Mouse (Mus musculus): Measurements from ENCODE around the gene Apbb1. TPM values are rescaled to one million over a fixed set of nuclear protein-coding genes. Genes with fewer than 3 reads are reported as not detected.

Apbb1 gene
- polyA plus RNA-seq, 1 experiment from 2014 or later: 31.4 TPM

GRCm38 (mm10) chr7:105545986-105546385, 35.5 kb downstream of the Apbb1 start:
- Histone ChIP-seq H3K9me3 (replicated peaks; ENCODE audit: low read length) (no peaks in the 10 kb centered on the region), H3K27ac (no peak overlapping the region), H3K27me3 (ENCODE audit: insufficient read depth, low read length) (no peaks in the 10 kb centered on the region), H3K36me3 (ENCODE audit: insufficient read depth, low read length) (no peaks in the 10 kb centered on the region), H3K4me1 (replicated peaks; ENCODE audit: insufficient read depth, low read length) (no peaks in the 10 kb centered on the region), H3K4me2 (ENCODE audit: low read length) (no peak overlapping the region), H3K9ac (ENCODE audit: low read depth, low read length) (no peak overlapping the region), H3K4me3 (replicated peaks; ENCODE audit: low read depth, low read length) (no peak overlapping the region)
- DNase-seq (ENCODE audit: low spot score): no peak
- no peak for TF ChIP-seq CTCF (IDR thresholded peaks at IDR 0.05; ENCODE audit: low read depth)
- no peak for ATAC-seq (replicated peaks; ENCODE audit: low FRiP score, low read depth)
- 62% methylated on average over 8 of the region's 8 CpGs for WGBS

- Histone ChIP-seq H3K9ac (ENCODE audit: low read depth, low read length) (no peak overlapping the region), H3K9me3 (replicated peaks; ENCODE audit: low read length) (no peaks in the 10 kb centered on the region), H3K27me3 (ENCODE audit: insufficient read depth, low read length) (no peaks in the 10 kb centered on the region), H3K4me1 (replicated peaks; ENCODE audit: insufficient read depth, low read length) (no peaks in the 10 kb centered on the region), H3K36me3 (ENCODE audit: insufficient read depth, low read length) (no peaks in the 10 kb centered on the region), H3K27ac (no peak overlapping the region), H3K4me3 (replicated peaks; ENCODE audit: low read depth, low read length) (no peak overlapping the region), H3K4me2 (ENCODE audit: low read length) (no peak overlapping the region)
- DNase-seq (ENCODE audit: low spot score) (peak; percentile 27), ATAC-seq (replicated peaks; ENCODE audit: low FRiP score, low read depth) (no peak)
- peak; percentile 47 for TF ChIP-seq CTCF (IDR thresholded peaks at IDR 0.05; ENCODE audit: low read depth)
- WGBS: 76% methylated on average over 3 of the region's 3 CpGs
These were observed 47.3 kb downstream of the Apbb1 start for GRCm38 (mm10) chr7:105534162-105534561.

GRCm38 (mm10) chr7:105528094-105528493, 53.4 kb downstream of the Apbb1 start:
- no peak overlapping the region for H3K27ac ChIP-seq
- no peaks in the 10 kb centered on the region for H3K36me3 ChIP-seq (ENCODE audit: insufficient read depth, low read length)
- H3K9ac ChIP-seq (ENCODE audit: low read depth, low read length): 0 out of 2 replicates have a peak overlapping the region, but pooled peaks have one; percentile 18
- ATAC-seq (replicated peaks; ENCODE audit: low FRiP score, low read depth) (peak; percentile 87), DNase-seq (ENCODE audit: low spot score) (no peak)
- H3K4me2 ChIP-seq (ENCODE audit: low read length): no peak overlapping the region
- H3K27me3 ChIP-seq (ENCODE audit: insufficient read depth, low read length): no peaks in the 10 kb centered on the region
- 50% methylated on average over 4 of the region's 4 CpGs for WGBS
- H3K4me1 ChIP-seq (replicated peaks; ENCODE audit: insufficient read depth, low read length): no peaks in the 10 kb centered on the region; the same call in 1 of the 2 replicates
- H3K9me3 ChIP-seq (replicated peaks; ENCODE audit: low read length): no peaks in the 10 kb centered on the region
- TF ChIP-seq CTCF (IDR thresholded peaks at IDR 0.05; ENCODE audit: low read depth): no peak
- H3K4me3 ChIP-seq (replicated peaks; ENCODE audit: low read depth, low read length): no peak overlapping the region

- Histone ChIP-seq H3K36me3 (ENCODE audit: insufficient read depth, low read length) (no peaks in the 10 kb centered on the region), H3K27ac (no peak overlapping the region), H3K9ac (ENCODE audit: low read depth, low read length) (0 out of 2 replicates have a peak overlapping the region, but pooled peaks have one; percentile 18), H3K27me3 (ENCODE audit: insufficient read depth, low read length) (no peaks in the 10 kb centered on the region), H3K4me2 (ENCODE audit: low read length) (no peak overlapping the region), H3K9me3 (replicated peaks; ENCODE audit: low read length) (no peaks in the 10 kb centered on the region), H3K4me3 (replicated peaks; ENCODE audit: low read depth, low read length) (no peak overlapping the region), H3K4me1 (replicated peaks; ENCODE audit: insufficient read depth, low read length) (no peaks in the 10 kb centered on the region; the same call in 1 of the 2 replicates)
- ATAC-seq (replicated peaks; ENCODE audit: low FRiP score, low read depth) (peak; percentile 74), DNase-seq (ENCODE audit: low spot score) (peak; percentile 77)
- WGBS: 86% methylated on average over 1 of the region's 1 CpGs
- peak; percentile 81 for TF ChIP-seq CTCF (IDR thresholded peaks at IDR 0.05; ENCODE audit: low read depth)
These were observed 54.0 kb downstream of the Apbb1 start for GRCm38 (mm10) chr7:105527306-105527937.

- DNase-seq (ENCODE audit: low spot score) (no peak), ATAC-seq (replicated peaks; ENCODE audit: low FRiP score, low read depth) (no peak)
- WGBS: 92% methylated on average over 2 of the region's 2 CpGs
These were observed 57.2 kb downstream of the Apbb1 start for GRCm38 (mm10) chr7:105524222-105524621.

GRCm38 (mm10) chr7:105520201-105520600, 61.3 kb downstream of the Apbb1 start:
- no peak for TF ChIP-seq CTCF (IDR thresholded peaks at IDR 0.05; ENCODE audit: low read depth)
- no peak overlapping the region for H3K4me2 ChIP-seq (ENCODE audit: low read length)
- no peaks in the 10 kb centered on the region for H3K4me1 ChIP-seq (replicated peaks; ENCODE audit: insufficient read depth, low read length)
- no peak overlapping the region for H3K9ac ChIP-seq (ENCODE audit: low read depth, low read length)
- WGBS: 17% methylated on average over 6 of the region's 6 CpGs
- no peaks in the 10 kb centered on the region for H3K27me3 ChIP-seq (ENCODE audit: insufficient read depth, low read length)
- no peaks in the 10 kb centered on the region for H3K36me3 ChIP-seq (ENCODE audit: insufficient read depth, low read length)
- DNase-seq (ENCODE audit: low spot score): no peak
- H3K27ac ChIP-seq: no peak overlapping the region
- H3K9me3 ChIP-seq (replicated peaks; ENCODE audit: low read length): no peaks in the 10 kb centered on the region
- ATAC-seq (replicated peaks; ENCODE audit: low FRiP score, low read depth): no peak
- H3K4me3 ChIP-seq (replicated peaks; ENCODE audit: low read depth, low read length): no peak overlapping the region

More at GRCm38 (mm10) chr7:105524222-105524621, 57.2 kb downstream of the Apbb1 start:
- TF ChIP-seq CTCF (IDR thresholded peaks at IDR 0.05; ENCODE audit: low read depth): no peak
- Histone ChIP-seq H3K9me3 (replicated peaks; ENCODE audit: low read length) (no peaks in the 10 kb centered on the region), H3K4me3 (replicated peaks; ENCODE audit: low read depth, low read length) (no peak overlapping the region), H3K27ac (no peak overlapping the region), H3K4me1 (replicated peaks; ENCODE audit: insufficient read depth, low read length) (no peaks in the 10 kb centered on the region; the same call in 1 of the 2 replicates), H3K4me2 (ENCODE audit: low read length) (no peak overlapping the region), H3K9ac (ENCODE audit: low read depth, low read length) (no peak overlapping the region), H3K27me3 (ENCODE audit: insufficient read depth, low read length) (no peaks in the 10 kb centered on the region), H3K36me3 (ENCODE audit: insufficient read depth, low read length) (no peaks in the 10 kb centered on the region)

Measured in kidney, postnatal 0 days (tissue).